Mouse (Mus musculus): ENCODE results near the gene Cela1. TPM values are rescaled to one million over a fixed set of nuclear protein-coding genes. Genes with fewer than 3 reads are reported as not detected.

The Cela1 gene
- polyA plus RNA-seq, 1 experiment from 2014 or later: 104 TPM

GRCm38 (mm10) chr15:100701856-100702255, 14.1 kb upstream of the Cela1 start:
- 53% methylated on average over 6 of the region's 6 CpGs for WGBS
- Histone ChIP-seq H3K27ac (no peak overlapping the region), H3K27me3 (replicated peaks) (peaks cover 4% of the 10 kb centered on the region; the same call in 1 of the 2 replicates), H3K36me3 (no peaks in the 10 kb centered on the region), H3K9ac (no peak overlapping the region), H3K4me3 (replicated peaks) (no peak overlapping the region), H3K9me3 (no peaks in the 10 kb centered on the region), H3K4me2 (replicated peaks) (no peak overlapping the region), H3K4me1 (replicated peaks) (0 out of 2 replicates have a peak, but pooled peaks cover 7% of the 10 kb centered on the region)
- ATAC-seq: peak; percentile 46; the same call in 1 of the 2 replicates

DNA sequence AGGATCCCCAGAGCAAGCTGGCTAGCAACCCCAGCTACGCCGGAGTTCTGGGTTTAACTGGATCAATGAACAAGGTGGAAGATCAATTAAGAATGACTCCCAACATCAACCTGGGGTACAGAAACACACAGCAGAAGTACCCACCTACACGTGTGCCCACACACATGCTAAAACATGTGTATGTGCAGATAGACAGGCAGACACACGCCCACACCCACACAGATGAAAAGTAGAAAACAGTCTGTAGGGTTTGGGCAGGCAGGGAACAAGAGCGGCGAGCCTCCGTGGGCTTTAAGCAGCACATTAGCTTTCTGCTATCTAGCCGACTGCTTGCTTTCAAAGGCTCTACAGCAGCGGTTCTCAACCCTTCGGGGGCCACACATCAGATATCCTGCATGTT, 13.4 kb upstream of the Cela1 start:
- Histone ChIP-seq H3K36me3 (no peaks in the 10 kb centered on the region), H3K9me3 (no peaks in the 10 kb centered on the region), H3K4me3 (replicated peaks) (no peak overlapping the region), H3K4me1 (replicated peaks) (0 out of 2 replicates have a peak, but pooled peaks cover 7% of the 10 kb centered on the region), H3K4me2 (replicated peaks) (no peak overlapping the region), H3K27me3 (replicated peaks) (peaks cover 4% of the 10 kb centered on the region; the same call in 1 of the 2 replicates), H3K27ac (no peak overlapping the region), H3K9ac (no peak overlapping the region)
- ATAC-seq: no peak
- 66% methylated on average over 10 of the region's 10 CpGs for WGBS

DNA sequence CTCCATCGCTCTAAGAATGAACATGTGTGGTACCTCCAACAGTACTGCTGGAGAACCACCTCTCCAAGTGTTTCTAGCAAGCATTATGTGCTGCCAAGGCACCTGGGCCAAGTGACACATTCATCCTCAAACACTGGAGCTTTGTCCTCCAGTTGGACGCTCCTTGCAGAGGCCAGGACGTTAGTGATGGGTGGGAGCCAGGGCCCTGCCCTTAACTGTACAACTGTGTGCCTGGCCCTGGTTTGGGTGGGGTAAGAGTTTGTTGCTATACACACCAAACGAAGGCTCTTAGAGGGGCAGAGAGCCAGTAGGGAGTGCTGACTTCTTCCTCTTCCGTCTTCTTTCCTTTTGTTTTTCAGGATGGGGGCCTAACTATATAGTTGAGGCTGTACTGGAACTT, 12.7 kb upstream of the Cela1 start:
- Histone ChIP-seq H3K36me3 (no peaks in the 10 kb centered on the region), H3K9ac (no peak overlapping the region), H3K27ac (no peak overlapping the region), H3K4me3 (replicated peaks) (no peak overlapping the region), H3K9me3 (no peaks in the 10 kb centered on the region), H3K27me3 (replicated peaks) (peaks cover 4% of the 10 kb centered on the region; the same call in 1 of the 2 replicates), H3K4me2 (replicated peaks) (no peak overlapping the region), H3K4me1 (replicated peaks) (0 out of 2 replicates have a peak, but pooled peaks cover 7% of the 10 kb centered on the region)
- no peak for ATAC-seq
- WGBS: 77% methylated on average over 5 of the region's 5 CpGs

DNA sequence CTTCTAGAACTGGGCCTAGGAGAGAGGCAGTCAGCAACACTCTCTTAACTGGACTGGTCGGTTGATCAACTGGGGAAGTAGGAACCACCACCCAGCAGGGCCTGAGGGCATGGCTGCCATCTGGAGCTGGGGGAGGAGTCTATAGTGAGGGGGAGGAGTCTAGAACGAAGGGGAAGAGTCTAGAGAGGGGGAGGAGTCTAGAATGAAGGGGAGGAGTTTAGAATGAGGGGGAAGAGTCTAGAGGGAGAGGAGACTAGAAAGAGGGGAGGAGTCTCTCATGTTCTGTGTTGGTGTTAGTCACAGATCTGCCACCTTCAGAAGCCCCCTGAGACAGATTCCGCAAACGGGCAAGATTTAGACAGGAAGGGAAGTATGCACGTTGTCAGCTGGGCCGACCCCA, 11.7 kb upstream of the Cela1 start:
- Histone ChIP-seq H3K9ac (no peak overlapping the region), H3K27me3 (replicated peaks) (peaks cover 4% of the 10 kb centered on the region; the same call in 1 of the 2 replicates), H3K9me3 (no peaks in the 10 kb centered on the region), H3K4me1 (replicated peaks) (0 out of 2 replicates have a peak, but pooled peaks cover 7% of the 10 kb centered on the region), H3K36me3 (no peaks in the 10 kb centered on the region), H3K4me3 (replicated peaks) (no peak overlapping the region), H3K4me2 (replicated peaks) (no peak overlapping the region), H3K27ac (no peak overlapping the region)
- 75% methylated on average over 6 of the region's 6 CpGs for WGBS
- no peak for ATAC-seq

DNA sequence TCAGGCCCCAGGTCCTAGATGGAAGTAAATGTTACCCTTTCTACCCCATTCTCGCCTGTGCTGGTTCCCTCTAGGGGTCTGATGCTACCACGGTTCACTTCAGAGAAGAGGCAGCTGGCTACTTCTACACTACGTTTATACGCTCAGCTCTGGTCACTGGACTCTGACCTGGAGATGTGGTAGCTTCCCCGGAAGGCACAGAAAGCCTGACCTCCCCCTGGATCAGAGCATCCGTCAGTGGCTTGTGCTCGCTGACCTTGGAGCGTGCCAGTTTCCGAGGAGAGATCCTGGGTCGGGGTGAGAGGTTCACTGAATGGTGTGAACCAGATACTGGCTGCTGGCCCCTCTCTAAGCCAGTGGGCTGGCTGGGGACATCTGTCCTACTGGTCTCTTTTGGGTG, 10.4 kb upstream of the Cela1 start:
- Histone ChIP-seq H3K27me3 (replicated peaks) (0 out of 2 replicates have a peak, but pooled peaks cover 2% of the 10 kb centered on the region), H3K36me3 (no peaks in the 10 kb centered on the region), H3K4me2 (replicated peaks) (no peak overlapping the region), H3K27ac (no peak overlapping the region), H3K4me1 (replicated peaks) (0 out of 2 replicates have a peak, but pooled peaks cover 2% of the 10 kb centered on the region), H3K4me3 (replicated peaks) (no peak overlapping the region), H3K9ac (no peak overlapping the region), H3K9me3 (no peaks in the 10 kb centered on the region)
- 74% methylated on average over 10 of the region's 10 CpGs for WGBS
- no peak for ATAC-seq

DNA sequence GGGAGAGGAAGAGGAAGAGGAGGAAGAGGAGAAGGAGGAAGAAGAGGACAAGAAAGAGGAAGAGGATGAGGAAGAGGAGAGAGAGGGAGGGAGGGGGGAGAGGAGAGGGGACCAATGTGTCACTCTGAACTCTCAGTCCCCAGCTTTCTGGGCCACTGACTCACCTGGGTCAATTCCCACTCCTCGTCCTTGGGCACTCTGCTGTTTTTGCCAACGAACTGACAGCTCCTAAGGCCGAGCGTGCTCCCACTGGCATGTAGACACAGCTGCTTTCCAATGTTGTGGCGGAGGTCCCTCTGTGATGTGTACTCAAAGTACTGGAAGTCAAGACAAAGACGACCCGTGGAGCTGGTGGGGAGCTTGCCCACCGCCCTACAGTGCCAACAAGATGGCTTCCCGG, 6.7 kb upstream of the Cela1 start:
- Histone ChIP-seq H3K9me3 (no peaks in the 10 kb centered on the region), H3K9ac (no peak overlapping the region), H3K4me3 (replicated peaks) (no peak overlapping the region), H3K4me1 (replicated peaks) (no peaks in the 10 kb centered on the region), H3K4me2 (replicated peaks) (no peak overlapping the region), H3K36me3 (no peaks in the 10 kb centered on the region), H3K27ac (no peak overlapping the region), H3K27me3 (replicated peaks) (no peaks in the 10 kb centered on the region)
- ATAC-seq: 0 out of 2 replicates have a peak, but pooled peaks have one; percentile 45
- 82% methylated on average over 9 of the region's 9 CpGs for WGBS

DNA sequence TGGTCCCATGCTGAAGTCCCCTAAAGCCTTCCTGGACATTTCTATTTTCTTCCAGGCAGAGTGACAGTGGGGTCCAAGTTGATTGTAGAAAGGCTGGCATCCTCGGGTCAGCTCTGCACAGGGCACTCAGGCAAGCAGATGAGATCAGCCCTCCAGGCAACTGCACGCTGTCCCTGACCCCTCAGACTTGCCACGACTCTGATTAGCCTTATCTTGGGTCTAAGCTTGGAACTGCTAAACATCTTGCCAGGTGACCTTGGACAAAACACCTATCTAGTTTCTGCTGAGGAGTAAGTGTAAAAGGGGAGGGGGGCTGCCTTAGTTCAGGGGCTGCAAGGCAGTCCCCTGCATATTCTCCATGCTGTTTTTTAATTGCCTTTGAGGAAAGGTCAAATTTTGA, 4.3 kb upstream of the Cela1 start:
- peaks cover 8% of the 10 kb centered on the region for H3K4me1 ChIP-seq (replicated peaks)
- H3K4me3 ChIP-seq (replicated peaks): no peak overlapping the region
- H3K4me2 ChIP-seq (replicated peaks): no peak overlapping the region
- no peaks in the 10 kb centered on the region for H3K36me3 ChIP-seq
- H3K9ac ChIP-seq: no peak overlapping the region
- ATAC-seq: no peak
- WGBS: 50% methylated on average over 3 of the region's 3 CpGs
- H3K27ac ChIP-seq: no peak overlapping the region
- no peaks in the 10 kb centered on the region for H3K27me3 ChIP-seq (replicated peaks)
- H3K9me3 ChIP-seq: no peaks in the 10 kb centered on the region

DNA sequence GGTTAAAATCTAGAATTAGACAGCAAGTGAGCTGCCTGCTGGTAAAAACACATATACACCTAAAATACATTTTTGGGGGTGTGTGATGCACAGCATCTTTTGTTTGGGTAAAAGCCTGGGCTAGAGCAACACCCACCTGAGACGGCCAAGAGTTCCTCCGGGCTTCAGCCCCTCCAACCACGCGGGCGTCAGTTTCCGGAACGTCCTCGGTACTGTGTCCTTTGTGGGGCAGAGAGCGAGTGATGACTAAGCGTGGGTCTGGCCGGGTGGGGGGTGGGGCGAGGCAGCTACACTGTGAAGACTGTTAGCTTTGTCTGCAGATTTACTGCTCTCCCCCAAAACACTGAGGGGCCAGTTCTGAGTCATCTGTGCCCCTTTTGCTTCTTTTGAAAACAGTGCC, 732 bp downstream of the Cela1 start:
- H3K9me3 ChIP-seq: no peaks in the 10 kb centered on the region
- H3K4me3 ChIP-seq (replicated peaks): no peak overlapping the region
- WGBS: 38% methylated on average over 12 of the region's 12 CpGs
- H3K9ac ChIP-seq: no peak overlapping the region
- no peaks in the 10 kb centered on the region for H3K27me3 ChIP-seq (replicated peaks)
- H3K4me2 ChIP-seq (replicated peaks): peak overlapping the region; percentile 27
- H3K27ac ChIP-seq: no peak overlapping the region
- H3K36me3 ChIP-seq: no peaks in the 10 kb centered on the region
- peak; percentile 66 for ATAC-seq
- peaks cover 15% of the 10 kb centered on the region for H3K4me1 ChIP-seq (replicated peaks)

DNA sequence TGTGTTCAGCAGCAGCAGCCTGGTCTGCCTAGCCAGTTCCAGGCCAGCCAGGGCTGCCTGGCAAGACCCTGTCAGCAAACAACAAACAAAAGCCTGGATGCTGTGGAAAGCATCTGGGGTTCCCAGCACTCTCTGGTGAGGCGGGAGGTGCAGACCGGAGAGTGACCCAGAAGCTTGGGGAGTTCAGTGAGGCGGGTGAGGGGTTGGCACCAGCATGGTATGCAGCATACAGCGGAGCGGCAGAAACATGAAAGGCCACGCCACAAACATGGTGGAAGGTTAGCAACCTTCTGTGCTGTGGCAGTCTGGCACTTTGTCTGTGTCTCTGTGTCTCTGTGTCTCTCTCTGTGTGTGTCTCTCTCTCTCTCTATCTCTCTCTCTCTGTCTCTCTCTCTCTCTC, 1.3 kb downstream of the Cela1 start:
- ATAC-seq: no peak
- WGBS: 87% methylated on average over 6 of the region's 6 CpGs
- Histone ChIP-seq H3K27me3 (replicated peaks) (no peaks in the 10 kb centered on the region), H3K4me2 (replicated peaks) (0 out of 2 replicates have a peak overlapping the region, but pooled peaks have one; percentile 6), H3K36me3 (no peaks in the 10 kb centered on the region), H3K27ac (no peak overlapping the region), H3K9ac (no peak overlapping the region), H3K4me3 (replicated peaks) (no peak overlapping the region), H3K9me3 (no peaks in the 10 kb centered on the region), H3K4me1 (replicated peaks) (peaks cover 15% of the 10 kb centered on the region)

DNA sequence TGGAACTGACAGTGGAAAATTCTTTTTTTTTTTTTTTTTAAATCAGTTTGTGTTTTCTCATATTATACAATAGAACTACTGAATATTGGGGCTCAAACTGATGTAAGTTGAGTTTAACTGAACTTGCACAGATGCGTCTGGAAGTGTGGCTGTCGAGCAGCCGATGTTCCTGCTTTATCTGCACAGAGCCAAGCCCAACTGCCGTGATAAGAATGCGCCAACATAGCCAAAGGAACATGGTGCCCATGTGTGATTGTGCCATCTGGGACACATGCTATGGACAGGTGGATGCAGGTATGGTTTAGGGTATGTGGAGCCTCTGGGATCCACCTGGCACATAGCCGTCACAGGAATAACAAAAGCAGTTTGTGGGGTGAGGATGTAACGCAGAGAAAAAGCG, 1.9 kb downstream of the Cela1 start:
- Histone ChIP-seq H3K4me3 (replicated peaks) (no peak overlapping the region), H3K9ac (no peak overlapping the region), H3K4me1 (replicated peaks) (peaks cover 17% of the 10 kb centered on the region), H3K4me2 (replicated peaks) (no peak overlapping the region), H3K27me3 (replicated peaks) (no peaks in the 10 kb centered on the region), H3K36me3 (no peaks in the 10 kb centered on the region), H3K9me3 (no peaks in the 10 kb centered on the region), H3K27ac (no peak overlapping the region)
- 84% methylated on average over 8 of the region's 8 CpGs for WGBS
- ATAC-seq: no peak

- H3K4me2 ChIP-seq (replicated peaks): 0 out of 2 replicates have a peak overlapping the region, but pooled peaks have one; percentile 2
- no peaks in the 10 kb centered on the region for H3K9me3 ChIP-seq
- no peaks in the 10 kb centered on the region for H3K36me3 ChIP-seq
- H3K27me3 ChIP-seq (replicated peaks): no peaks in the 10 kb centered on the region
- ATAC-seq: no peak
- H3K9ac ChIP-seq: no peak overlapping the region
- no peak overlapping the region for H3K27ac ChIP-seq
- H3K4me3 ChIP-seq (replicated peaks): no peak overlapping the region
- WGBS: 28% methylated on average over 13 of the region's 13 CpGs
- peaks cover 20% of the 10 kb centered on the region for H3K4me1 ChIP-seq (replicated peaks)
Observed at GRCm38 (mm10) chr15:100685255-100685654, 2.5 kb downstream of the Cela1 start.

DNA sequence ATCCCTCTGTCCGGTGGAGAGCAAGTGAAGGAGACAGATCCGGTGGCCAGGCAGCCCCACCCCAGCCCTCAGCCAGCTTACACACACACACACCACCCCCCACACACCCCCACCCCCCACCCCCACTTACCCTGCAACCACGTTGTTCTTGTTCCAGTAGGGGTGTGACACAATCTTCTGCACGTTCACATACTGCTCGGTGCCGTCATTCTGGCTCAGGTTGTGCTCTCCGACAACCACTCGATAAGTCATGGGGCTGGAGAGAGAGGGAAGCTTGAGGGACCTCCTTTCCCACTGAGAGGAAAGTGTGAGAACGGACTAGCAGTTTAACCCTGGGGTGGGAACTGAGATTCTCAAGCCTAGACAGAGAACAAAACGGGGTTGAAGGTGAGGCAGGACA, 3.3 kb downstream of the Cela1 start:
- ATAC-seq: no peak
- no peaks in the 10 kb centered on the region for H3K27me3 ChIP-seq (replicated peaks)
- no peak overlapping the region for H3K27ac ChIP-seq
- H3K36me3 ChIP-seq: no peaks in the 10 kb centered on the region
- no peak overlapping the region for H3K4me2 ChIP-seq (replicated peaks)
- peaks cover 20% of the 10 kb centered on the region for H3K4me1 ChIP-seq (replicated peaks)
- H3K4me3 ChIP-seq (replicated peaks): no peak overlapping the region
- WGBS: 59% methylated on average over 10 of the region's 10 CpGs
- H3K9ac ChIP-seq: no peak overlapping the region
- no peaks in the 10 kb centered on the region for H3K9me3 ChIP-seq

DNA sequence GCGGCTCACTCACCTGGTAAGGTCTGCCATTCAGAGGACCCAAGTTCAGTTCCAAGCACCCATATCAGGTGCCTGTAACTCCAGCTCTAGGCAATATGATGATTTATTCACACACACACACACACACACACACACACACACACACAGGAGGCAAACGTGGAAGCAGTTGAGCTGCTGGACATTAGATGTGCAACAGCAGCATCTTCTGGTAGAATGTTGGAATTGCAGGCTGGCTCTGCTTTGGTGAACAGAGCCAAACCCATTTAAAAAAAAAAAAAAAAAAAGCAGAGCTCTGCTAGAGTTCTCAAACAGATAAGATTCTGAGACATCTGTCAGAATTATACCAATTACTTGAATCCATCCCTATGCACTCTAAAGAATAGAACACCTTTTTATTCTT, 4.7 kb downstream of the Cela1 start:
- H3K9me3 ChIP-seq: no peaks in the 10 kb centered on the region
- ATAC-seq: no peak
- 46% methylated on average over 2 of the region's 2 CpGs for WGBS
- peaks cover 20% of the 10 kb centered on the region for H3K4me1 ChIP-seq (replicated peaks)
- H3K27ac ChIP-seq: no peak overlapping the region
- H3K4me2 ChIP-seq (replicated peaks): no peak overlapping the region
- H3K36me3 ChIP-seq: no peaks in the 10 kb centered on the region
- H3K9ac ChIP-seq: no peak overlapping the region
- no peaks in the 10 kb centered on the region for H3K27me3 ChIP-seq (replicated peaks)
- no peak overlapping the region for H3K4me3 ChIP-seq (replicated peaks)

Data from intestine, embryonic 15.5 days (tissue).